Mouse (Mus musculus) liver, adult 2 months (tissue): ENCODE results near the gene Dis3l2. TPM values are rescaled to one million over a fixed set of nuclear protein-coding genes. Genes with fewer than 3 reads are reported as not detected.

Experiments
- DNase-seq: peaks from one replicate; pipeline ENCODE4 v3.0.0-alpha.2; 2011; ENCODE audit warnings: low read depth, low spot score; ENCODE audit errors: extremely low read depth
- H3K27ac ChIP-seq: fragments of 200-500 bp; replicated peaks from 2 replicates; pipeline ENCODE4 v1.5.1; 2012; ENCODE audit warnings: low read depth, mild to moderate bottlenecking, control low read depth, inconsistent platforms, low read length; ENCODE audit not compliant: insufficient read depth
- H3K27me3 ChIP-seq: fragments of 200-500 bp; 2 replicates; pipeline ENCODE4 v1.6.1; 2012; ENCODE audit warnings: mild to moderate bottlenecking, moderate library complexity, low read length, inconsistent platforms; ENCODE audit not compliant: control insufficient read depth, insufficient read depth
- H3K36me3 ChIP-seq: fragments of 200-500 bp; 2 replicates; pipeline ENCODE4 v1.6.1; 2012; ENCODE audit warnings: low read length, inconsistent platforms; ENCODE audit not compliant: control insufficient read depth, insufficient read depth
- H3K4me1 ChIP-seq: fragments of 200-500 bp; 2 replicates; pipeline ENCODE4 v1.6.1; 2011; ENCODE audit warnings: low read length; ENCODE audit not compliant: control insufficient read depth, insufficient read depth
- H3K4me3 ChIP-seq: fragments of 200-500 bp; 2 replicates; pipeline ENCODE4 v1.5.1; 2011; ENCODE audit warnings: low read depth, mild to moderate bottlenecking, control low read depth, low read length, moderate library complexity; ENCODE audit not compliant: insufficient read depth
- H3K79me2 ChIP-seq: fragments of 200-500 bp; 2 replicates; pipeline ENCODE4 v1.6.1; 2012; ENCODE audit warnings: inconsistent platforms, mild to moderate bottlenecking, low read length, moderate library complexity; ENCODE audit not compliant: control insufficient read depth, insufficient read depth
- H3K9ac ChIP-seq: fragments of 200-500 bp; 2 replicates; pipeline ENCODE4 v1.6.1; 2012; ENCODE audit warnings: low read depth, mild to moderate bottlenecking, control low read depth, inconsistent platforms, low read length
- CTCF ChIP-seq: fragments of 200-500 bp; IDR thresholded peaks from 2 replicates; pipeline ENCODE4 v1.5.1; 2011; ENCODE audit warnings: low read depth, low read length, control low read depth
- POLR2A ChIP-seq: fragments of 200-500 bp; IDR thresholded peaks from 2 replicates; pipeline ENCODE4 v1.6.1; 2011; ENCODE audit warnings: low read length, control low read depth; ENCODE audit not compliant: insufficient read depth; ENCODE audit errors: extremely low read depth
- WGBS: fragments of 180-500 bp; shearing (Covaris S2); methylation state at CpG from one replicate; pipeline ENCODE4 v1.1.7; 2018; 5-methylcytosine and 5-hydroxymethylcytosine counted together
- polyA plus RNA-seq: library from polyadenylated mRNA; depleted of rRNA; stranded (reverse); fragments of >200 nt; gene quantifications from 2 replicates; pipeline ENCODE4 v1.2.3, GENCODE M21; 2012
- total RNA-seq: library from RNA; depleted of rRNA; stranded (reverse); fragments of >200 nt; gene quantifications from 2 replicates; pipeline ENCODE4 v1.2.3, GENCODE M21; 2014

Dis3l2 gene
- total and polyA plus RNA-seq, 2 experiments: 9.0 to 13.4 TPM

DNA sequence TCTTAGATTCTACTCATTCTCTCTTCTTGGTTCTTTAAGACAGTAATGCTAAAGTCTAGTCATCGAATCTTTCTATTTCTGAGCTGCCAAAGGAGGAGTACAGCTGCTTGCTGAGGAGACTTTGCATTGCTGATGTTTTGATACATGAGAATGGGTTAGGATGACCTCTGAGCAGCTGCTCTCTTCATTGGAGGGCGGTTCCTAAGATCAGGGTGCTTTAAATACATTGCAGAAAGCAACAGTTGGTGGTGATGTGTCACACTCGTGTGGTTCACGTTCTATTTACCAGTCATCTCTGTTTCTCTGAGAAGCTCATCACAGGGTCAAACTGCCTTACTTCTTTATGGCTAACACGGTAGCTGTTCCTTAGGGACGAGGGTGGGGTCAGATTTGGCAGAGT lies 54.5 kb downstream of the Dis3l2 start:
- Histone ChIP-seq H3K27ac (no peak overlapping the region), H3K27me3 (no peaks in the 10 kb centered on the region), H3K4me1 (no peaks in the 10 kb centered on the region), H3K4me3 (no peak overlapping the region), H3K79me2 (no peaks in the 10 kb centered on the region), H3K9ac (no peak overlapping the region), H3K36me3 (peaks cover 2% of the 10 kb centered on the region; the same call in 1 of the 2 replicates)
- WGBS: 92% methylated on average over 6 of the region's 6 CpGs
- DNase-seq: no peak
- TF ChIP-seq POLR2A (no peak), CTCF (no peak)

GRCm38 (mm10) chr1:86762161-86762560 lies 58.6 kb downstream of the Dis3l2 start:
- TF ChIP-seq CTCF: no peak
- no peak for TF ChIP-seq POLR2A
- H3K36me3 ChIP-seq: peaks cover 3% of the 10 kb centered on the region; the same call in 1 of the 2 replicates
- no peak overlapping the region for H3K9ac ChIP-seq
- no peaks in the 10 kb centered on the region for H3K79me2 ChIP-seq
- no peak for DNase-seq
- no peaks in the 10 kb centered on the region for H3K27me3 ChIP-seq
- no peaks in the 10 kb centered on the region for H3K4me1 ChIP-seq
- WGBS: 95% methylated on average over 6 of the region's 6 CpGs
- no peak overlapping the region for H3K4me3 ChIP-seq
- no peak overlapping the region for H3K27ac ChIP-seq

DNA sequence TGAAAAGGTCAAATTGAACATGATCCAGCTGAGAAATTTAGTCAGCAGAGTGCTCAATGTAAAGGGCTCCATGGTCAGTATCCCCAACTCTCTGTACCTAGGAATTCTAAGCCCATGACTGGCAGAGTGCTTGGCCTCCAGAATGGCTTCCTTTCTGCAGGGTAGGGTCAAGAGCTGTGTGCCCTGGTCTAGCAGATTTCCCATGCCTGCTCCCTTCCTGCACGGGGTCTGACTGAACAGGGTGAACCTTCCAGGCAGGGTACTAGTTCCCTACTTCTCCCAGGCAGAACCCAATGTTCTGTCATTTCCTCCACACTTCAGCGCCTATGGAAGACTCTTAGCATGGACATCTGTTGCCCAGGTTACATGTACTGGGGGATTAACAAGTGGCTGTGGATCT lies 97.6 kb downstream of the Dis3l2 start:
- no peaks in the 10 kb centered on the region for H3K27me3 ChIP-seq
- DNase-seq: no peak
- WGBS: 99% methylated on average over 2 of the region's 2 CpGs
- H3K4me1 ChIP-seq: no peaks in the 10 kb centered on the region
- H3K79me2 ChIP-seq: no peaks in the 10 kb centered on the region
- no peak overlapping the region for H3K4me3 ChIP-seq
- H3K36me3 ChIP-seq: no peaks in the 10 kb centered on the region; the same call in 1 of the 2 replicates
- H3K27ac ChIP-seq: no peak overlapping the region
- no peak overlapping the region for H3K9ac ChIP-seq
- TF ChIP-seq CTCF: no peak

- no peak for TF ChIP-seq CTCF
- no peak for TF ChIP-seq POLR2A
- H3K4me1 ChIP-seq: no peaks in the 10 kb centered on the region
- DNase-seq: no peak
- no peak overlapping the region for H3K4me3 ChIP-seq
- H3K36me3 ChIP-seq: no peaks in the 10 kb centered on the region
- no peak overlapping the region for H3K27ac ChIP-seq
- H3K27me3 ChIP-seq: no peaks in the 10 kb centered on the region
- 77% methylated on average over 3 of the region's 3 CpGs for WGBS
- no peak overlapping the region for H3K9ac ChIP-seq
- no peaks in the 10 kb centered on the region for H3K79me2 ChIP-seq
These were observed 108.1 kb downstream of the Dis3l2 start for GRCm38 (mm10) chr1:86811756-86812155.

DNA sequence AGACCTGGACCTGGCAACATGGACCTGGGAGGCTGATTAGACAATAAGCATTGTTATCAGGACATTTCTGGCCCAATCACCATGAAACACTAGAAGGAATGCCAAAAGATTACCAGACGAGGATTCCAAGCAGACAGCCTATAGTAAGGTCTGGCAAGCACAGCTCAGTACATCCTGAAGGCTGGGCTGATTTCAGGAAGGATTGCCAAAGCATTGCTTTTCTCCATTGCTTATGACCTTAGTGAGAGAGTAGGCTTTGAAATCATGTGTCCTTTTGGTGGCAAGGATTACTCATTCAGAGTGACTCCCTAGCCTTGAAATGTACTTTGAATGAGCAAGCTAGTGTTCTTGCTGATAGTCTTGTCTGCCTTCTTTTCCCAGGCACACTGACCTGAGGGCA lies 118.7 kb downstream of the Dis3l2 start:
- 80% methylated on average over 1 of the region's 1 CpGs for WGBS
- DNase-seq: no peak
- Histone ChIP-seq H3K27ac (no peak overlapping the region), H3K36me3 (peaks cover 10% of the 10 kb centered on the region), H3K4me3 (no peak overlapping the region), H3K9ac (no peak overlapping the region), H3K4me1 (no peaks in the 10 kb centered on the region), H3K27me3 (no peaks in the 10 kb centered on the region), H3K79me2 (no peaks in the 10 kb centered on the region)
- TF ChIP-seq POLR2A (no peak), CTCF (no peak)

DNA sequence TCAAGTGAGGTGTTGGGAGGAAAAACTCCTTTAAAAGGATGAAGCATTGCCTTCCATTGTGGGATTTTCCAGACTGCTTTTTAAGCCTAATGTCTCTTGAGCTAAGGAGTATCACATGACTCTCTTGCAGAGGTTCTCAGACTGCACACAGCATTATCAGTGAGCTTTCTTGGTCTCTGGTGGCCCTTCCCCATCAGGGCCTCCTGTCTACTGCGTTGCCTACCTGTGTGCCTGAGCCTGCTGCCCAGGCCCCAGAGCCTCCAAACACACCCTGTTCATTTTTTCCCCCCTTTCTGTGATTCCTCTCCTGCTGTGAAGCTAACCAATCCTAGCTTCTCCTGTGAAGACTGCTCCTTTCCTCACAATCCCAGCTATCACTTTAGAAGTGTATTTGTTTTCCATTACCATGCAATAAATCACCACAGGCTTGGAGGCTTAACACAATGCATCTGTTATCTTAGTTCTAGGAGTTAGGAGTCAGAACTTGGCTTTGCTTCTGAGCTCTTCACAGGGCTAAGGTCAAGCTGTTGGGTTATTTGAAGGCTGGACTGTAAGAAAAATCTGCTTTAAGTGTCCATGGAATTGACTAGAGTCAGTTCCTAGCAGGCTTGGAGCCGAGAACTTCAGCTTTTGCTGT lies 130.9 kb downstream of the Dis3l2 start:
- no peak for DNase-seq
- no peaks in the 10 kb centered on the region for H3K4me1 ChIP-seq
- no peak for TF ChIP-seq CTCF
- no peak for TF ChIP-seq POLR2A
- H3K9ac ChIP-seq: no peak overlapping the region
- WGBS: 89% methylated on average over 2 of the region's 2 CpGs
- no peaks in the 10 kb centered on the region for H3K79me2 ChIP-seq
- no peak overlapping the region for H3K4me3 ChIP-seq
- H3K36me3 ChIP-seq: no peaks in the 10 kb centered on the region
- no peak overlapping the region for H3K27ac ChIP-seq
- no peaks in the 10 kb centered on the region for H3K27me3 ChIP-seq
